12 mouse cellular contexts compared by ENCODE assay signal in the genomic region with DNA sequence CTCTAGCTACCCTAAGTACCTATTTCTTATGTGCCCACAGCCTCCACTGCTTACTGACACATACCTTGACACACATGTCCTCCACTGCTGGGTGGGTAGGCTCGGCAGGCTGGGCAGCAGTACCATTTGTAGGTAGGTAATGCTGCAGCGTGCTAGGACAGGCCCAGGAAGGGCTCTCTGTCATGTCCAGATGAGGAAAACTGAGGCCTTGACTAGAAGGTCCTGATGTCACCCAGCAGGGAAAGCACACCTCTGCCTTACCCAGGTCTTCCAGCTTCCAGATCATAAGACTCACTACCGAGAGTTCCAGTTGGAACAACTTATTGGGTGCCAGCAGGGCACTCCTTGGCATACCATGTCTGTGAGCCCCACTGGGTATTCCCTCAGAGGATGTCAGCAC. TPM values are rescaled to one million over a fixed set of nuclear protein-coding genes. Genes with fewer than 3 reads are reported as not detected.
DNase-seq lines count a peak whose midpoint lies in the region; ATAC-seq and TF ChIP-seq lines count a peak whose summit lies in the region.
"Had no signal": no experiment of that assay in that cellular context is flagged by ENCODE, and none has a peak within 500 bp of the region (broad histone marks: within the 10 kb centered on the region; RNA-seq: fewer than 3 reads in every experiment).

No protein-coding gene starts in this region.

- 86% methylated on average over 3 of the region's 3 CpGs for WGBS in heart, embryonic 10.5 days
- WGBS in embryonic facial prominence, embryonic 14.5 days = 77% methylated on average over 3 of the region's 3 CpGs
- WGBS in liver, postnatal 0 days (ENCODE audit: insufficient replicate concordance) = 88% methylated on average over 3 of the region's 3 CpGs

- no peak for TF ChIP-seq CTCF in liver, postnatal 0 days (IDR thresholded peaks at IDR 0.05; ENCODE audit: low read depth)

- H3K4me3 ChIP-seq in heart, embryonic 10.5 days = no peak overlapping the region
- H3K4me3 ChIP-seq in megakaryocyte, embryonic 14.5 days (replicated peaks) = peak overlapping the region; percentile 85
- H3K4me3 ChIP-seq in embryonic facial prominence, embryonic 14.5 days (ENCODE audit: low read depth, low read length) = no peak overlapping the region
- H3K4me3 ChIP-seq in liver, postnatal 0 days (ENCODE audit: low read depth, low read length) = no peak overlapping the region

- no peak overlapping the region for H3K4me2 ChIP-seq in embryonic facial prominence, embryonic 14.5 days (ENCODE audit: low read depth, low read length)
- H3K4me2 ChIP-seq in liver, postnatal 0 days (ENCODE audit: low read depth, low read length) = peak overlapping the region; percentile 41
- H3K4me2 ChIP-seq: midbrain, embryonic 11.5 days had no signal

- no peak for ATAC-seq in megakaryocyte, adult 5-6 weeks (ENCODE audit: poor library complexity, severe bottlenecking)
- ATAC-seq in embryonic facial prominence, embryonic 14.5 days (ENCODE audit: low read depth) = no peak
- no peak for ATAC-seq in liver, postnatal 0 days

- no peak for TF ChIP-seq EP300 in liver, postnatal 0 days (IDR thresholded peaks at IDR 0.05; ENCODE audit: low read depth)

- H3K9ac ChIP-seq in embryonic facial prominence, embryonic 14.5 days (ENCODE audit: low read depth, low read length) = peak overlapping the region; percentile 41; the same call in 1 of the 2 replicates
- peak overlapping the region; percentile 36 for H3K9ac ChIP-seq in liver, postnatal 0 days (replicated peaks)

- no peaks in the 10 kb centered on the region for H3K27me3 ChIP-seq in heart, embryonic 10.5 days (ENCODE audit: insufficient read depth, poor library complexity, severe bottlenecking)
- no peaks in the 10 kb centered on the region for H3K27me3 ChIP-seq in megakaryocyte, embryonic 14.5 days (replicated peaks)
- H3K27me3 ChIP-seq in embryonic facial prominence, embryonic 14.5 days (replicated peaks; ENCODE audit: control insufficient read depth, insufficient read depth, low read length) = no peaks in the 10 kb centered on the region
- no peaks in the 10 kb centered on the region for H3K27me3 ChIP-seq in liver, postnatal 0 days (ENCODE audit: insufficient read depth, low read length)

- peak overlapping the region; percentile 75; the same call in 1 of the 2 replicates for H3K27ac ChIP-seq in heart, embryonic 10.5 days
- H3K27ac ChIP-seq in embryonic facial prominence, embryonic 14.5 days (replicated peaks; ENCODE audit: low read depth, low read length) = peak overlapping the region; percentile 55
- peak overlapping the region; percentile 52; the same call in 1 of the 2 replicates for H3K27ac ChIP-seq in liver, postnatal 0 days (ENCODE audit: low read depth)

- no peak for DNase-seq in heart, embryonic 10.5 days (ENCODE audit: low spot score)
- DNase-seq in heart, postnatal 25 days (ENCODE audit: low spot score) = no peak
- no peak for DNase-seq in embryonic facial prominence, embryonic 14.5 days (ENCODE audit: low spot score)
- DNase-seq in liver, postnatal 0 days = no peak
- no peak for DNase-seq in cerebellum, postnatal 10 days
- no peak for DNase-seq in layer of hippocampus, postnatal 14 days (ENCODE audit: low spot score in 2 of 2)
- DNase-seq: gastrocnemius, postnatal 10 days had no signal

- intact Hi-C loops in heart, postnatal 25 days (cut with DNase I) = no loop called here

- no peaks in the 10 kb centered on the region for H3K9me3 ChIP-seq in heart, embryonic 10.5 days
- H3K9me3 ChIP-seq in megakaryocyte, embryonic 14.5 days = no peaks in the 10 kb centered on the region
- no peaks in the 10 kb centered on the region for H3K9me3 ChIP-seq in embryonic facial prominence, embryonic 14.5 days (ENCODE audit: control insufficient read depth, low read length)
- no peaks in the 10 kb centered on the region for H3K9me3 ChIP-seq in liver, postnatal 0 days (ENCODE audit: low read length)

- H3K36me3 ChIP-seq in heart, embryonic 10.5 days = peaks cover 35% of the 10 kb centered on the region
- H3K36me3 ChIP-seq in megakaryocyte, embryonic 14.5 days (replicated peaks; ENCODE audit: low read length) = peaks cover 68% of the 10 kb centered on the region
- peaks cover 49% of the 10 kb centered on the region for H3K36me3 ChIP-seq in embryonic facial prominence, embryonic 14.5 days (ENCODE audit: control insufficient read depth, insufficient read depth, low read length)
- H3K36me3 ChIP-seq in liver, postnatal 0 days (replicated peaks; ENCODE audit: insufficient read depth, low read length) = peaks cover 20% of the 10 kb centered on the region

- H3K4me1 ChIP-seq in heart, embryonic 10.5 days = peaks cover 74% of the 10 kb centered on the region
- H3K4me1 ChIP-seq in megakaryocyte, embryonic 14.5 days = peaks cover 95% of the 10 kb centered on the region
- peaks cover 32% of the 10 kb centered on the region for H3K4me1 ChIP-seq in embryonic facial prominence, embryonic 14.5 days (ENCODE audit: control insufficient read depth, insufficient read depth, low read length)
- peaks cover 52% of the 10 kb centered on the region for H3K4me1 ChIP-seq in liver, postnatal 0 days (ENCODE audit: insufficient read depth)

RNA-seq across cellular contexts. Expression of a gene that starts 7.5 kb away (rescaled TPM):
- 17.0 and 28.7 TPM in 2 replicates for polyA plus RNA-seq in heart, embryonic 10.5 days (2016; fragmentation: Nextera tagmentation; extraction: Ambion mirVana)
- total RNA-seq in heart, postnatal 25 days (2021) = 10 to 100 TPM; 61.9 to 65.9 TPM
- 290 and 655 TPM in 2 replicates for polyA plus RNA-seq in megakaryocyte, embryonic 14.5 days (2012; ENCODE audit: insufficient read depth, low replicate concordance)
- 166 and 174 TPM in 2 replicates for total RNA-seq in megakaryocyte, adult 5-6 weeks (2015)
- total RNA-seq in megakaryocyte, adult 5-6 weeks (2017) = 55.5 and 84.2 TPM in 2 replicates
- 48.8 and 49.0 TPM in 2 replicates for polyA plus RNA-seq in embryonic facial prominence, embryonic 14.5 days (2014; fragmentation: Nextera tagmentation; extraction: Ambion mirVana)
- polyA plus RNA-seq in liver, postnatal 0 days (2015; fragmentation: Nextera tagmentation; extraction: Ambion mirVana) = 8.9 and 9.7 TPM in 2 replicates
- total RNA-seq in layer of hippocampus, postnatal 14 days (2021) = 100 to 1,000 TPM; 209 to 228 TPM

RNA-seq across cellular contexts. Expression of a gene that starts 22.8 kb away (rescaled TPM):
- polyA plus RNA-seq in heart, embryonic 10.5 days (2016; fragmentation: Nextera tagmentation; extraction: Ambion mirVana) = 147 and 189 TPM in 2 replicates
- 1 to 10 TPM; 2.7 to 4.3 TPM for total RNA-seq in heart, postnatal 25 days (2021)
- 19.1 TPM in 1 of 2 replicates, not detected in the other for polyA plus RNA-seq in megakaryocyte, embryonic 14.5 days (2012; ENCODE audit: insufficient read depth, low replicate concordance)
- total RNA-seq in megakaryocyte, adult 5-6 weeks (2015) = 7.7 and 15.9 TPM in 2 replicates
- total RNA-seq in megakaryocyte, adult 5-6 weeks (2017) = 7.7 and 14.6 TPM in 2 replicates
- polyA plus RNA-seq in embryonic facial prominence, embryonic 14.5 days (2014; fragmentation: Nextera tagmentation; extraction: Ambion mirVana) = 173 and 200 TPM in 2 replicates
- polyA plus RNA-seq in liver, postnatal 0 days (2015; fragmentation: Nextera tagmentation; extraction: Ambion mirVana) = 23.4 and 25.4 TPM in 2 replicates
- 10 to 100 TPM; 35.3 to 37.1 TPM for total RNA-seq in layer of hippocampus, postnatal 14 days (2021)

RNA-seq across cellular contexts. Expression of a gene that starts 24.4 kb away (rescaled TPM):
- 9.2 and 17.9 TPM in 2 replicates for polyA plus RNA-seq in heart, embryonic 10.5 days (2016; fragmentation: Nextera tagmentation; extraction: Ambion mirVana)
- total RNA-seq in heart, postnatal 25 days (2021) = 10 to 100 TPM; 19.2 to 29.6 TPM
- 44.8 and 66.8 TPM in 2 replicates for polyA plus RNA-seq in megakaryocyte, embryonic 14.5 days (2012; ENCODE audit: insufficient read depth, low replicate concordance)
- total RNA-seq in megakaryocyte, adult 5-6 weeks (2015) = 4.9 and 6.5 TPM in 2 replicates
- 2.6 and 5.3 TPM in 2 replicates for total RNA-seq in megakaryocyte, adult 5-6 weeks (2017)
- polyA plus RNA-seq in embryonic facial prominence, embryonic 14.5 days (2014; fragmentation: Nextera tagmentation; extraction: Ambion mirVana) = 23.3 and 26.0 TPM in 2 replicates
- polyA plus RNA-seq in liver, postnatal 0 days (2015; fragmentation: Nextera tagmentation; extraction: Ambion mirVana) = 4.6 and 5.2 TPM in 2 replicates
- 10 to 100 TPM; 41.0 to 47.2 TPM for total RNA-seq in layer of hippocampus, postnatal 14 days (2021)

RNA-seq across cellular contexts. Expression of a gene that starts 26.2 kb away (rescaled TPM):
- 0.26 and 0.65 TPM in 2 replicates for polyA plus RNA-seq in heart, embryonic 10.5 days (2016; fragmentation: Nextera tagmentation; extraction: Ambion mirVana)
- not detected for total RNA-seq in heart, postnatal 25 days (2021)
- 0.17 TPM in 1 of 2 replicates, not detected in the other for polyA plus RNA-seq in megakaryocyte, embryonic 14.5 days (2012; ENCODE audit: insufficient read depth, low replicate concordance)
- not detected in 2 replicates for total RNA-seq in megakaryocyte, adult 5-6 weeks (2015)
- total RNA-seq in megakaryocyte, adult 5-6 weeks (2017) = not detected in 2 replicates
- polyA plus RNA-seq in embryonic facial prominence, embryonic 14.5 days (2014; fragmentation: Nextera tagmentation; extraction: Ambion mirVana) = 0.77 and 1.3 TPM in 2 replicates
- not detected in 2 replicates for polyA plus RNA-seq in liver, postnatal 0 days (2015; fragmentation: Nextera tagmentation; extraction: Ambion mirVana)
- total RNA-seq in layer of hippocampus, postnatal 14 days (2021) = not detected
- total RNA-seq: gastrocnemius, postnatal 10 days; left cerebral cortex, postnatal 25 days had no signal
- polyA plus RNA-seq: CD4-positive, CD25-positive, alpha-beta regulatory T cell, adult 4 months had no signal

RNA-seq across cellular contexts. Expression of a gene that starts 30.9 kb away (rescaled TPM):
- polyA plus RNA-seq in heart, embryonic 10.5 days (2016; fragmentation: Nextera tagmentation; extraction: Ambion mirVana) = 0.09 and 0.63 TPM in 2 replicates
- total RNA-seq in heart, postnatal 25 days (2021) = not detected
- polyA plus RNA-seq in megakaryocyte, embryonic 14.5 days (2012; ENCODE audit: insufficient read depth, low replicate concordance) = 0.16 TPM in 1 of 2 replicates, not detected in the other
- not detected in 2 replicates for total RNA-seq in megakaryocyte, adult 5-6 weeks (2015)
- not detected in 2 replicates for total RNA-seq in megakaryocyte, adult 5-6 weeks (2017)
- 1.7 and 2.0 TPM in 2 replicates for polyA plus RNA-seq in embryonic facial prominence, embryonic 14.5 days (2014; fragmentation: Nextera tagmentation; extraction: Ambion mirVana)
- not detected in 2 replicates for polyA plus RNA-seq in liver, postnatal 0 days (2015; fragmentation: Nextera tagmentation; extraction: Ambion mirVana)
- 10 to 100 TPM; 43.2 to 46.9 TPM for total RNA-seq in layer of hippocampus, postnatal 14 days (2021)
- total RNA-seq: gastrocnemius, postnatal 10 days had no signal
- polyA plus RNA-seq: CD4-positive, CD25-positive, alpha-beta regulatory T cell, adult 4 months had no signal
